Mouse (Mus musculus): ENCODE results near the gene Tgfb3. TPM values are rescaled to one million over a fixed set of nuclear protein-coding genes. Genes with fewer than 3 reads are reported as not detected.

The Tgfb3 gene
- polyA plus RNA-seq, 1 experiment from 2014 or later, result 43.1 TPM

- Histone ChIP-seq H3K27me3 (no peaks in the 10 kb centered on the region), H3K27ac (no peak overlapping the region), H3K4me2 (no peak overlapping the region), H3K9ac (no peak overlapping the region), H3K4me3 (no peak overlapping the region), H3K36me3 (peaks cover 15% of the 10 kb centered on the region; the same call in 1 of the 2 replicates), H3K9me3 (no peaks in the 10 kb centered on the region), H3K4me1 (no peaks in the 10 kb centered on the region)
- no peak for ATAC-seq (ENCODE audit: insufficient number of reproducible peaks, insufficient read depth, low FRiP score, low TSS enrichment, low read depth)
- 93% methylated on average over 5 of the region's 5 CpGs for WGBS
These were observed 27.4 kb downstream of the Tgfb3 start for GRCm38 (mm10) chr12:86051477-86051876.

DNA sequence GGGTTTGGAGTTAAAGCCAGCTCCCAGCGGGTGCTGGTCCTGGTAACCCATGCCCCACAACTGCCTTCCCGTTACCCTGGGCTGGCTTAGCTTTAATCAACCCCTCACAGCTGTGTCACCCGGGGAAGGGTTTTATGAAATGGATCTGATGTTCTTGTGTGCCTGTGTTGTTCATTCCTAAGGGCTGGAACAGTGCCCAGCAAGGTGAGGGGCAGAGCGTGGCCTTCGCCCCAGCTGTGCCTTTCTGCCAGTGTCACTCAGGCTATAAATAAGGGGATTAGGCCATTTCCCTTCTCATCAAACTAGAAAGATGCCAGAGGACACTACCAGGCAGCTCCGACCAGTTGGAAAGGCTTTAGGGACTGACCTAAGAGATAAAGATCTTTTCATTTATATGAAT, 29.0 kb downstream of the Tgfb3 start:
- Histone ChIP-seq H3K27me3 (no peaks in the 10 kb centered on the region), H3K9ac (no peak overlapping the region), H3K9me3 (no peaks in the 10 kb centered on the region), H3K4me3 (no peak overlapping the region), H3K4me1 (no peaks in the 10 kb centered on the region), H3K36me3 (0 out of 2 replicates have a peak, but pooled peaks cover under 1% of the 10 kb centered on the region), H3K27ac (no peak overlapping the region), H3K4me2 (no peak overlapping the region)
- no peak for ATAC-seq (ENCODE audit: insufficient number of reproducible peaks, insufficient read depth, low FRiP score, low TSS enrichment, low read depth)
- WGBS, result 74% methylated on average over 6 of the region's 6 CpGs

- H3K36me3 ChIP-seq, result peaks cover 13% of the 10 kb centered on the region
- no peak overlapping the region for H3K4me2 ChIP-seq
- no peak overlapping the region for H3K9ac ChIP-seq
- H3K9me3 ChIP-seq, result peaks cover 8% of the 10 kb centered on the region
- no peak overlapping the region for H3K27ac ChIP-seq
- ATAC-seq (ENCODE audit: insufficient number of reproducible peaks, insufficient read depth, low FRiP score, low TSS enrichment, low read depth), result no peak
- H3K4me3 ChIP-seq, result no peak overlapping the region
- WGBS, result 79% methylated on average over 8 of the region's 8 CpGs
- H3K27me3 ChIP-seq, result no peaks in the 10 kb centered on the region
- no peaks in the 10 kb centered on the region for H3K4me1 ChIP-seq
These were observed 31.5 kb downstream of the Tgfb3 start for GRCm38 (mm10) chr12:86047376-86047775.

DNA sequence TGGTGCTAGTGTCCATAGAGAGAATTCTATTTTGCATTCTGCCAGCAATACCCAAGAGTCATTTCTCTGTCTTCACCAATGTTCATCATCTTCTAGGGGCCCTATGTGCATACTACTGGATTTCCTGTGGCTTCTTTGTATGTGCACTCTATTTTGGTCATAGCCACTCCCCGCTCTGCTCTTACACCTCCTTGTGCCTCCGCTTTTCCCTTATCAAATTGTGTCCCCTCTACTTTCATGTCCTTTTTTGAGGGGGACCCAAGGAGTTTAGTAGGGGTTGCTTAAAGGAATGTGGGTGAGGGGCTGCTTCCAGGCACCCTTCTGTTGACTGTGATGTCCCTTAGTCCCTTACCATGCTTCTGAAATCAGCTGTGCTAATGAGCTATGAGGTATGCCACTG, 32.1 kb downstream of the Tgfb3 start:
- Histone ChIP-seq H3K27me3 (no peaks in the 10 kb centered on the region), H3K9ac (no peak overlapping the region), H3K4me3 (no peak overlapping the region), H3K4me2 (no peak overlapping the region), H3K27ac (no peak overlapping the region), H3K4me1 (no peaks in the 10 kb centered on the region), H3K9me3 (peaks cover 8% of the 10 kb centered on the region), H3K36me3 (peaks cover 13% of the 10 kb centered on the region)
- WGBS, result 95% methylated on average over 2 of the region's 2 CpGs
- ATAC-seq (ENCODE audit: insufficient number of reproducible peaks, insufficient read depth, low FRiP score, low TSS enrichment, low read depth), result no peak

GRCm38 (mm10) chr12:86046141-86046540, 32.7 kb downstream of the Tgfb3 start:
- no peaks in the 10 kb centered on the region for H3K27me3 ChIP-seq
- 77% methylated on average over 5 of the region's 5 CpGs for WGBS

GRCm38 (mm10) chr12:86039751-86040150, 39.1 kb downstream of the Tgfb3 start:
- no peak for ATAC-seq (ENCODE audit: insufficient number of reproducible peaks, insufficient read depth, low FRiP score, low TSS enrichment, low read depth)

More at GRCm38 (mm10) chr12:86046141-86046540, 32.7 kb downstream of the Tgfb3 start:
- no peak overlapping the region for H3K4me2 ChIP-seq
- no peaks in the 10 kb centered on the region for H3K4me1 ChIP-seq
- H3K9me3 ChIP-seq, result peaks cover 8% of the 10 kb centered on the region
- no peak overlapping the region for H3K9ac ChIP-seq
- no peak for ATAC-seq (ENCODE audit: insufficient number of reproducible peaks, insufficient read depth, low FRiP score, low TSS enrichment, low read depth)
- no peak overlapping the region for H3K27ac ChIP-seq
- no peak overlapping the region for H3K4me3 ChIP-seq
- H3K36me3 ChIP-seq, result peaks cover 13% of the 10 kb centered on the region

DNA sequence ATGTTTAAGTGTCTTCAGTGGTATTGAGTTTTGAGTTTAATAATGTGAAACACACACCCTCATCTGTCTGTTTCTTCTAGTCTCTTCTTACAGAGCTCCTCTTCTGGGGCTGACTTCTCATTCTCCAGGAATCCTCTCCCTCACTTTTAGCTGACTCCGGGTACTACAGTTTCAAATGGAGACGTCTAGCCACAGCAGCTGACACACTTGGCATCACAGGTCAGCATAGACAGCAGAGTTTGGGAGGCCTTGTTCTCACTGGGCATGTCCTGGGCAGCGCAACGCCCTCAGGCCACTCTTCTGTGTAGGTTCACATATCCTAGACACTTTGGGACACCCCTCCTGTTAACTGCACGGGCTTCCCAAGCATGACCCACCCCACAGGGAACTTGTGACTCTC, 39.8 kb downstream of the Tgfb3 start:
- H3K4me2 ChIP-seq, result no peak overlapping the region
- no peak overlapping the region for H3K9ac ChIP-seq
- no peak for ATAC-seq (ENCODE audit: insufficient number of reproducible peaks, insufficient read depth, low FRiP score, low TSS enrichment, low read depth)
- H3K36me3 ChIP-seq, result peaks cover 13% of the 10 kb centered on the region
- H3K4me3 ChIP-seq, result no peak overlapping the region
- H3K27ac ChIP-seq, result no peak overlapping the region
- peaks cover 8% of the 10 kb centered on the region for H3K9me3 ChIP-seq
- 64% methylated on average over 5 of the region's 5 CpGs for WGBS
- H3K4me1 ChIP-seq, result peaks cover 19% of the 10 kb centered on the region
- H3K27me3 ChIP-seq, result no peaks in the 10 kb centered on the region

More at GRCm38 (mm10) chr12:86039751-86040150, 39.1 kb downstream of the Tgfb3 start:
- Histone ChIP-seq H3K36me3 (peaks cover 13% of the 10 kb centered on the region), H3K4me2 (no peak overlapping the region), H3K27ac (no peak overlapping the region), H3K27me3 (no peaks in the 10 kb centered on the region), H3K9me3 (peaks cover 8% of the 10 kb centered on the region), H3K4me1 (peaks cover 19% of the 10 kb centered on the region), H3K4me3 (no peak overlapping the region), H3K9ac (no peak overlapping the region)
- WGBS, result 84% methylated on average over 6 of the region's 6 CpGs

GRCm38 (mm10) chr12:86037235-86037921, 41.5 kb downstream of the Tgfb3 start:
- Histone ChIP-seq H3K27me3 (no peaks in the 10 kb centered on the region), H3K9me3 (no peaks in the 10 kb centered on the region), H3K9ac (peak overlapping the region; percentile 40; the same call in 1 of the 2 replicates), H3K4me3 (no peak overlapping the region), H3K4me1 (peaks cover 19% of the 10 kb centered on the region), H3K36me3 (no peaks in the 10 kb centered on the region), H3K4me2 (peak overlapping the region; percentile 40), H3K27ac (peak overlapping the region; percentile 68)
- 21% methylated on average over 12 of the region's 12 CpGs for WGBS
- ATAC-seq (ENCODE audit: insufficient number of reproducible peaks, insufficient read depth, low FRiP score, low TSS enrichment, low read depth), result peak; percentile 26; the same call in 1 of the 2 replicates

GRCm38 (mm10) chr12:86036368-86037166, 42.3 kb downstream of the Tgfb3 start:
- Histone ChIP-seq H3K27ac (peak overlapping the region; percentile 68), H3K9me3 (no peaks in the 10 kb centered on the region), H3K4me1 (peaks cover 19% of the 10 kb centered on the region), H3K36me3 (no peaks in the 10 kb centered on the region), H3K4me2 (no peak overlapping the region), H3K27me3 (no peaks in the 10 kb centered on the region), H3K4me3 (no peak overlapping the region), H3K9ac (peak overlapping the region; percentile 40; the same call in 1 of the 2 replicates)
- WGBS, result 34% methylated on average over 9 of the region's 9 CpGs
- no peak for ATAC-seq (ENCODE audit: insufficient number of reproducible peaks, insufficient read depth, low FRiP score, low TSS enrichment, low read depth)

- Histone ChIP-seq H3K9ac (no peak overlapping the region), H3K27ac (no peak overlapping the region), H3K4me3 (no peak overlapping the region), H3K27me3 (no peaks in the 10 kb centered on the region), H3K9me3 (no peaks in the 10 kb centered on the region), H3K4me1 (peaks cover 19% of the 10 kb centered on the region), H3K4me2 (no peak overlapping the region), H3K36me3 (no peaks in the 10 kb centered on the region)
- no peak for ATAC-seq (ENCODE audit: insufficient number of reproducible peaks, insufficient read depth, low FRiP score, low TSS enrichment, low read depth)
These were observed 43.3 kb downstream of the Tgfb3 start for GRCm38 (mm10) chr12:86035586-86035985.

- no peak for ATAC-seq (ENCODE audit: insufficient number of reproducible peaks, insufficient read depth, low FRiP score, low TSS enrichment, low read depth)
- H3K4me1 ChIP-seq, result peaks cover 12% of the 10 kb centered on the region
- WGBS, result 67% methylated on average over 5 of the region's 5 CpGs
- no peak overlapping the region for H3K27ac ChIP-seq
- no peak overlapping the region for H3K4me2 ChIP-seq
- H3K9ac ChIP-seq, result no peak overlapping the region
- no peaks in the 10 kb centered on the region for H3K9me3 ChIP-seq
- H3K27me3 ChIP-seq, result no peaks in the 10 kb centered on the region
- H3K4me3 ChIP-seq, result no peak overlapping the region
- no peaks in the 10 kb centered on the region for H3K36me3 ChIP-seq
These were observed 47.9 kb downstream of the Tgfb3 start for GRCm38 (mm10) chr12:86030932-86031331.

- H3K4me1 ChIP-seq, result peaks cover 34% of the 10 kb centered on the region
- H3K4me3 ChIP-seq, result no peak overlapping the region
- H3K27me3 ChIP-seq, result no peaks in the 10 kb centered on the region
- no peak overlapping the region for H3K27ac ChIP-seq
- no peak overlapping the region for H3K4me2 ChIP-seq
- no peaks in the 10 kb centered on the region; the same call in 1 of the 2 replicates for H3K36me3 ChIP-seq
- no peaks in the 10 kb centered on the region for H3K9me3 ChIP-seq
- no peak for ATAC-seq (ENCODE audit: insufficient number of reproducible peaks, insufficient read depth, low FRiP score, low TSS enrichment, low read depth)
- 62% methylated on average over 1 of the region's 1 CpGs for WGBS
- H3K9ac ChIP-seq, result no peak overlapping the region
These were observed 51.1 kb downstream of the Tgfb3 start for GRCm38 (mm10) chr12:86027747-86028146.

Measured in embryonic facial prominence, embryonic 13.5 days (tissue).